Mouse (Mus musculus) G1E (cell line): ENCODE results near the gene Nox3.

Source experiments
- CTCF ChIP-seq: IDR thresholded peaks from 2 replicates; pipeline ENCODE4 v1.5.1; 2012; ENCODE audit warnings: low read depth, low read length, inconsistent platforms, mixed read lengths
- GATA1 ChIP-seq: IDR thresholded peaks from 2 replicates; pipeline ENCODE4 v1.6.1; 2012; ENCODE audit warnings: borderline replicate concordance, low read length, inconsistent platforms, mixed read lengths
- GATA2 ChIP-seq: IDR thresholded peaks from 2 replicates; pipeline ENCODE4 v1.6.1; 2012; ENCODE audit warnings: low read depth, low read length, inconsistent platforms, borderline replicate concordance
- TAL1 ChIP-seq: conservative IDR thresholded peaks from 2 replicates; pipeline ENCODE4 v1.6.1; 2012; ENCODE audit warnings: low read depth, low read length, inconsistent platforms, mixed read lengths

- TF ChIP-seq GATA1 (no peak), CTCF (no peak), GATA2 (no peak), TAL1 (no peak)
These were observed 52.5 kb downstream of the Nox3 start for GRCm38 (mm10) chr17:3643582-3643981.
